Mouse (Mus musculus) activated CD4-positive, CD25-positive, alpha-beta regulatory T cell, adult 4 months (primary cell): ENCODE measurements around the gene Vezf1. TPM values are rescaled to one million over a fixed set of nuclear protein-coding genes. Genes with fewer than 3 reads are reported as not detected.

Experiments
- ATAC-seq: one replicate; pipeline ENCODE4 v1.8.0; 2017
- polyA plus RNA-seq, 2 experiments: library from polyadenylated mRNA; unstranded; fragments of 100-300 nt; shearing (Covaris generic); gene quantifications; one replicate each; pipeline ENCODE4 v1.2.1; 2017

Gene Vezf1
- polyA plus RNA-seq, 2 experiments from 2014 or later, result 20.6 to 21.0 TPM

GRCm38 (mm10) chr11:88054589-88054988, 13.5 kb upstream of the Vezf1 start:
- no peak for ATAC-seq

GRCm38 (mm10) chr11:88055777-88056176, 12.3 kb upstream of the Vezf1 start:
- no peak for ATAC-seq

- ATAC-seq, result no peak
Observed at GRCm38 (mm10) chr11:88057788-88058187, 10.3 kb upstream of the Vezf1 start.

- peak; percentile 92 for ATAC-seq
Observed at GRCm38 (mm10) chr11:88059141-88059540, 8.9 kb upstream of the Vezf1 start.

GRCm38 (mm10) chr11:88061892-88062625, 6.0 kb upstream of the Vezf1 start:
- ATAC-seq, result no peak

- no peak for ATAC-seq
Observed at GRCm38 (mm10) chr11:88065732-88066131, 2.3 kb upstream of the Vezf1 start.

GRCm38 (mm10) chr11:88067191-88067585, 891 bp upstream of the Vezf1 start:
- no peak for ATAC-seq

GRCm38 (mm10) chr11:88068411-88069245, 549 bp downstream of the Vezf1 start:
- ATAC-seq, result peak; percentile 34

GRCm38 (mm10) chr11:88069246-88069570, 1.1 kb downstream of the Vezf1 start:
- no peak for ATAC-seq

- ATAC-seq, result no peak
Observed at GRCm38 (mm10) chr11:88070392-88070791, 2.3 kb downstream of the Vezf1 start.

- ATAC-seq, result no peak
Observed at GRCm38 (mm10) chr11:88071113-88071512, 3.0 kb downstream of the Vezf1 start.

GRCm38 (mm10) chr11:88073343-88073875, 5.3 kb downstream of the Vezf1 start:
- no peak for ATAC-seq

- no peak for ATAC-seq
Observed at GRCm38 (mm10) chr11:88075701-88076100, 7.6 kb downstream of the Vezf1 start.

- no peak for ATAC-seq
Observed at GRCm38 (mm10) chr11:88076394-88076793, 8.3 kb downstream of the Vezf1 start.

- ATAC-seq, result no peak
Observed at GRCm38 (mm10) chr11:88083699-88084098, 15.6 kb downstream of the Vezf1 start.

GRCm38 (mm10) chr11:88086737-88087627, 18.9 kb downstream of the Vezf1 start:
- peak; percentile 86 for ATAC-seq

GRCm38 (mm10) chr11:88089150-88089549, 21.1 kb downstream of the Vezf1 start:
- ATAC-seq, result no peak

GRCm38 (mm10) chr11:88090293-88090692, 22.2 kb downstream of the Vezf1 start:
- ATAC-seq, result no peak

GRCm38 (mm10) chr11:88091949-88092348, 23.9 kb downstream of the Vezf1 start:
- peak; percentile 26 for ATAC-seq

- no peak for ATAC-seq
Observed at GRCm38 (mm10) chr11:88097173-88097572, 29.1 kb downstream of the Vezf1 start.

GRCm38 (mm10) chr11:88098021-88098729, 30.1 kb downstream of the Vezf1 start, which contains the start of gene Cuedc1:
Cuedc1 (plus strand) TSS chr11:88098058.
- ATAC-seq, result no peak
